Mouse (Mus musculus) C2C12 (cell line): ENCODE measurements around the gene Rbms3.

ENCODE experiments used
- CTCF ChIP-seq: IDR thresholded peaks from one replicate; pipeline ENCODE4 v1.5.1; 2011; ENCODE audit not compliant: control insufficient read depth, insufficient read depth, insufficient read length
- MYOG ChIP-seq: IDR thresholded peaks from one replicate; pipeline ENCODE4 v1.6.1; 2011; ENCODE audit not compliant: control insufficient read depth, insufficient read length; ENCODE audit errors: extremely low read depth

GRCm38 (mm10) chr9:117638623-117639185, 9.0 kb upstream of the Rbms3 start:
- TF ChIP-seq MYOG (no peak), CTCF (no peak)
